Mouse (Mus musculus) kidney, adult 2 months (tissue): ENCODE measurements around the gene Tmem131.

Experiments
- CTCF ChIP-seq: fragments of 200-500 bp; conservative IDR thresholded peaks from 2 replicates; pipeline ENCODE4 v1.5.1; 2011; ENCODE audit warnings: low read depth, mild to moderate bottlenecking, control low read depth, low read length, moderate library complexity, mixed read lengths; ENCODE audit not compliant: insufficient read depth, insufficient read length
- POLR2A ChIP-seq: fragments of 200-500 bp; IDR thresholded peaks from one replicate; pipeline ENCODE4 v1.6.1; 2011; ENCODE audit warnings: low read depth, low read length, control low read depth

DNA sequence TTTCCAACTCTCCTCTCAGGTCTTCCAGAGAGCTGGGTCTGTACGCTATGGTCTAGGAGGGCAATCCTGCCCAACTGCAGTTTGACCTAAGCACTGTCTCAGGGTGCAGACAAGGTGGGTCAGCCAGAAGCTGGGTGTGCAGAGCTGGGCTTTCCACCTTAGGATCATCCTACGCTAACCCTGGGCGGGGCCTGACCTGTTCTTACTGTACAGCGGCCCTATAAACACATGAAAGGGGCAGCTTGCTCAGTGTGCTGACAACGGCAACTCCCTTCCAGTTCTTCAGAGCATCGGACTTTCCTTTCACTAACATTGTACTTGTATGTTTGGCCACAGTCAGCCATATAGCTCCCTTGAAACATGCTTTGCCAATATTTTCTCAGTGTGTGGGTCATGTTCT is 86.4 kb downstream of the Tmem131 start:
- TF ChIP-seq POLR2A (no peak), CTCF (no peak)
